Mouse (Mus musculus): ENCODE measurements at regions not wholly inside any gene's neighbourhood (a gene's known extent, or its start where the extent isn't known, plus 50 kb on each side); places are given as distances from the start of the nearest gene placed in this dataset.
A peak's percentile ranks its signal among the peaks of the same experiment; 100 is the strongest.
"Not testable (repeated sequence)": the region's sequence is repeated elsewhere in the genome, so short reads cannot be mapped to it uniquely, and the experiment has no call there.

GRCm38 (mm10) chr15:19980625-19981024 lies 468.4 kb upstream of the Cdh12 start:
- H3K9me3 ChIP-seq (ENCODE audit: low read length); DNase-seq (ENCODE audit: low spot score): not testable (repeated sequence)

DNA sequence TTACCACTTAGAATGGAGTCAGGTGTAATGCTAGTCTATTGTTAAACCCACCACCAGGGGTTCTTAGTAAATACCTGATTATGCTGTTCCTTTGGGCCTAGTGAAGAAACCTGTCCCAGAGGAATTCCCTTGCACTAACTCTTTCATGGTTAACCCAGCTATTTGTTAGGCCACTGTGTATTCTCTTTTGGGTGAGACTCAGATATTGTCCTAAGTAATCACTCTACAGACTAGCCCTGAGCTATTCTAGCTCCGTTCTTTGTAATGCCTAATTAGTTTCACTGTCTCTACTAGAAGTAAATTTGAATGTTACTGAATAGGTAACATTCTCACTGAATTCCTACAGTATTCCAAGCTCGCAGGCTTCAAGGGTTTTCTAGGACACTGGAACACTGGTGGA lies 464.1 kb upstream of the Cdh12 start:
- H3K27ac ChIP-seq; H3K4me2 ChIP-seq (ENCODE audit: low read depth, low read length); ATAC-seq; H3K9ac ChIP-seq (replicated peaks; ENCODE audit: low read length); H3K36me3 ChIP-seq (ENCODE audit: insufficient read depth, low read length); H3K4me1 ChIP-seq (ENCODE audit: insufficient read depth, low read length); H3K27me3 ChIP-seq (ENCODE audit: insufficient read depth, low read length); DNase-seq (ENCODE audit: low spot score); H3K4me3 ChIP-seq (ENCODE audit: low read length); H3K9me3 ChIP-seq (ENCODE audit: low read length): not testable (repeated sequence)
- WGBS = 60% methylated on average over 2 of the region's 2 CpGs

More at GRCm38 (mm10) chr15:19980625-19981024, 468.4 kb upstream of the Cdh12 start:
- H3K27ac ChIP-seq; ATAC-seq; H3K36me3 ChIP-seq (ENCODE audit: insufficient read depth, low read length); H3K27me3 ChIP-seq (ENCODE audit: insufficient read depth, low read length); H3K4me2 ChIP-seq (ENCODE audit: low read depth, low read length); H3K4me3 ChIP-seq (ENCODE audit: low read length); H3K4me1 ChIP-seq (ENCODE audit: insufficient read depth, low read length); H3K9ac ChIP-seq (replicated peaks; ENCODE audit: low read length): not testable (repeated sequence)

GRCm38 (mm10) chr15:20031772-20032171 lies 417.3 kb upstream of the Cdh12 start:
- ATAC-seq = no peak
- no peaks in the 10 kb centered on the region for H3K36me3 ChIP-seq (ENCODE audit: insufficient read depth, low read length)
- H3K9ac ChIP-seq (replicated peaks; ENCODE audit: low read length) = no peak overlapping the region
- H3K27me3 ChIP-seq (ENCODE audit: insufficient read depth, low read length) = no peaks in the 10 kb centered on the region
- no peak overlapping the region for H3K4me2 ChIP-seq (ENCODE audit: low read depth, low read length)
- H3K9me3 ChIP-seq (ENCODE audit: low read length) = no peaks in the 10 kb centered on the region
- H3K4me1 ChIP-seq (ENCODE audit: insufficient read depth, low read length) = no peaks in the 10 kb centered on the region
- peak; percentile 6 for DNase-seq (ENCODE audit: low spot score)
- no peak for TF ChIP-seq CTCF (IDR thresholded peaks at IDR 0.05; ENCODE audit: low read depth)
- 30% methylated on average over 1 of the region's 1 CpGs for WGBS
- H3K27ac ChIP-seq = no peak overlapping the region
- H3K4me3 ChIP-seq (ENCODE audit: low read length) = no peak overlapping the region

GRCm38 (mm10) chr15:20034382-20034781 lies 414.7 kb upstream of the Cdh12 start:
- no peak for TF ChIP-seq CTCF (IDR thresholded peaks at IDR 0.05; ENCODE audit: low read depth)
- H3K9me3 ChIP-seq (ENCODE audit: low read length) = no peaks in the 10 kb centered on the region
- H3K4me3 ChIP-seq (ENCODE audit: low read length) = no peak overlapping the region
- DNase-seq (ENCODE audit: low spot score) = no peak
- no peak overlapping the region for H3K4me2 ChIP-seq (ENCODE audit: low read depth, low read length)
- H3K9ac ChIP-seq (replicated peaks; ENCODE audit: low read length) = no peak overlapping the region
- ATAC-seq = no peak
- no peaks in the 10 kb centered on the region for H3K4me1 ChIP-seq (ENCODE audit: insufficient read depth, low read length)
- H3K27ac ChIP-seq = no peak overlapping the region
- H3K36me3 ChIP-seq (ENCODE audit: insufficient read depth, low read length) = no peaks in the 10 kb centered on the region
- WGBS = 65% methylated on average over 2 of the region's 2 CpGs
- no peaks in the 10 kb centered on the region for H3K27me3 ChIP-seq (ENCODE audit: insufficient read depth, low read length)

DNA sequence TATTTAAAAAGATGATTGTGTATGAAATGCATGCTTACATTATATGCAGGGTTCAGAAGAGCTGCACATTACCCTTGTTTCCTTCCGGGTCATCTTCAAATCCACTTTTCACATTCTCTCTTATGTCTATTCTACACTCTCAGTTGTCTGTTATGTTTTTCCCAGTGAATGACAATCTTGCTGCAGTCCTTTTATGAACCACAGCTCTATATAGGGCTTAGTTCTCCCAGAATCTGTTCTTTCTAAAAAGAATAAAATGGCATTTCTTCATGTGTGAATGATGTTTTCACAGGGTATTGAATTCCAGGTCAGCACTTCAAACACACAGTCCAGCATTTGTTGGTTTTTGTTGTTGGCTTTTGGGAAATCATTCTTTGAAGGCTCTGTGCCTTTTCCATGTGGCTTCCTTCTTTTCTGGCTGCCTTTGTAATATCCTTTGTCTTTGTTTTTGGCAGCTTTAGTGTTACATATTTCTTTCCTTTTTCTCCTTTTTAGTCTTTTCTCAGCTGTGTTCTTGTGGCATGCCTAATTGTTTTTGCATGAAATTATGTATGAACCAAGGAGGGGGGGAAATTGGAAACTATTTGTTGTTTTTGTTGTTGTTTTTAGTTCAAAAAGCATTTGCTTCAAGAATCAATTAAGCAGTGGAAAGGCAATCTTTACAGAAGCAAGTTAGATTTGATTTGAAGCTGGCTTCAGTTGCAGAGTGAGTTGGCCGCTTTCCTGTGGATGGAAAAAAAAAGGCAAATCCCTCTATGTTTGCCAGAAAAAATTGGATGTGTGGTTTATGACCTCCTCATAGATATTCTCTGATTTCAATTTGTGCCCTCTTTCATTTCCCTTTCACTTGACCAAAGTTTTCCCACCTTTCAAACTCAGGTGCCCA lies 410.3 kb upstream of the Cdh12 start:
- Histone ChIP-seq H3K36me3 (ENCODE audit: insufficient read depth, low read length) (no peaks in the 10 kb centered on the region), H3K9me3 (ENCODE audit: low read length) (no peaks in the 10 kb centered on the region), H3K4me2 (ENCODE audit: low read depth, low read length) (no peak overlapping the region), H3K27me3 (ENCODE audit: insufficient read depth, low read length) (no peaks in the 10 kb centered on the region), H3K4me1 (ENCODE audit: insufficient read depth, low read length) (no peaks in the 10 kb centered on the region), H3K9ac (replicated peaks; ENCODE audit: low read length) (no peak overlapping the region), H3K27ac (no peak overlapping the region), H3K4me3 (ENCODE audit: low read length) (no peak overlapping the region)
- DNase-seq (ENCODE audit: low spot score) (peak; percentile 43), ATAC-seq (no peak)
- TF ChIP-seq CTCF (IDR thresholded peaks at IDR 0.05; ENCODE audit: low read depth) = no peak
- WGBS = 63% methylated on average over 2 of the region's 2 CpGs

- DNase-seq (ENCODE audit: low spot score) (no peak), ATAC-seq (no peak)
- no peak for TF ChIP-seq CTCF (IDR thresholded peaks at IDR 0.05; ENCODE audit: low read depth)
- Histone ChIP-seq H3K9me3 (ENCODE audit: low read length) (no peaks in the 10 kb centered on the region), H3K27ac (no peak overlapping the region), H3K36me3 (ENCODE audit: insufficient read depth, low read length) (no peaks in the 10 kb centered on the region), H3K27me3 (ENCODE audit: insufficient read depth, low read length) (no peaks in the 10 kb centered on the region), H3K4me2 (ENCODE audit: low read depth, low read length) (no peak overlapping the region), H3K4me1 (ENCODE audit: insufficient read depth, low read length) (no peaks in the 10 kb centered on the region), H3K4me3 (ENCODE audit: low read length) (no peak overlapping the region), H3K9ac (replicated peaks; ENCODE audit: low read length) (no peak overlapping the region)
- WGBS = 72% methylated on average over 2 of the region's 2 CpGs
These were observed 409.0 kb upstream of the Cdh12 start for GRCm38 (mm10) chr15:20040041-20040440.

DNA sequence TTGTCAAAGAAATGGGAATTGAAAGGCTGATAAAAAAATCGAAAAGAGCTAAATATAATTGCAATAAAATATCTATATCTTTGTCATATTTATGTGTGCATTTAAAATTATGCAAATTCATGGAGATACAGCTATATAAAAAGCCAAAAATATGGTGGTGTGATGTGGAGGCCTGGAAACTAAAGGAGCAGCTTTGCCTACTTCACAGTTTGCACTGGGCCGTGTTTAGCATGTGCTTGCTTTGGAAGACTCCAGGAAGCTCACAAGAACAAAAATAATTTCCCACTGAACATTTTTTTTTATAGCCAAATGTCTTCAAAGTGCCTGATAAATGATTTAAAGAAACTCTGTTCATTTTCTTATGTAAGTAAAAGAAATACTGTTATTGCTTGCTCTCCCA lies 364.1 kb upstream of the Cdh12 start:
- Histone ChIP-seq H3K36me3 (ENCODE audit: insufficient read depth, low read length) (no peaks in the 10 kb centered on the region), H3K9me3 (ENCODE audit: low read length) (no peaks in the 10 kb centered on the region), H3K4me2 (ENCODE audit: low read depth, low read length) (no peak overlapping the region), H3K4me1 (ENCODE audit: insufficient read depth, low read length) (no peaks in the 10 kb centered on the region), H3K4me3 (ENCODE audit: low read length) (no peak overlapping the region), H3K9ac (replicated peaks; ENCODE audit: low read length) (no peak overlapping the region), H3K27me3 (ENCODE audit: insufficient read depth, low read length) (no peaks in the 10 kb centered on the region), H3K27ac (no peak overlapping the region)
- DNase-seq (ENCODE audit: low spot score) (no peak), ATAC-seq (no peak)
- WGBS = 81% methylated on average over 2 of the region's 2 CpGs
- TF ChIP-seq CTCF (IDR thresholded peaks at IDR 0.05; ENCODE audit: low read depth) = no peak
